Mouse (Mus musculus) erythroblast, embryonic 14.5 days (primary cell): ENCODE measurements around the gene Card19. TPM values are rescaled to one million over a fixed set of nuclear protein-coding genes. Genes with fewer than 3 reads are reported as not detected.

Experiments
- H3K27me3 ChIP-seq: 2 replicates; pipeline ENCODE4 v1.6.1; 2012; ENCODE audit warnings: inconsistent platforms; ENCODE audit not compliant: control insufficient read depth
- H3K36me3 ChIP-seq: 2 replicates; pipeline ENCODE4 v1.6.1; 2012; ENCODE audit warnings: mild to moderate bottlenecking, inconsistent platforms; ENCODE audit not compliant: control insufficient read depth
- H3K4me1 ChIP-seq: 2 replicates; pipeline ENCODE4 v1.6.1; 2012; ENCODE audit warnings: inconsistent platforms; ENCODE audit not compliant: control insufficient read depth
- H3K4me3 ChIP-seq: replicated peaks from 2 replicates; pipeline ENCODE3; 2012; ENCODE audit warnings: moderate library complexity, mild to moderate bottlenecking, inconsistent platforms
- H3K9me3 ChIP-seq: 2 replicates; pipeline ENCODE4 v1.6.1; 2012; ENCODE audit warnings: low read length, inconsistent platforms, mixed read lengths; ENCODE audit not compliant: control insufficient read depth
- GATA1 ChIP-seq: IDR thresholded peaks from 2 replicates; pipeline ENCODE4 v1.6.1; 2012; ENCODE audit warnings: low read length, inconsistent platforms, mixed read lengths
- TAL1 ChIP-seq: IDR thresholded peaks from 3 replicates; pipeline ENCODE4 v1.6.1; 2012; ENCODE audit warnings: low read length, inconsistent platforms, mixed read lengths
- polyA plus RNA-seq: library from polyadenylated mRNA; stranded (reverse); fragments of >175 nt; gene quantifications from 2 replicates; pipeline ENCODE4 v1.2.3, GENCODE M21; 2012

The Card19 gene
- polyA plus RNA-seq, 1 experiment, result 0.32 TPM

GRCm38 (mm10) chr13:49237617-49238016 is 21.8 kb upstream of the Card19 start:
- TF ChIP-seq TAL1, result no peak
- Histone ChIP-seq H3K4me3 (no peak overlapping the region), H3K36me3 (no peaks in the 10 kb centered on the region), H3K4me1 (peaks cover 6% of the 10 kb centered on the region), H3K27me3 (no peaks in the 10 kb centered on the region), H3K9me3 (no peaks in the 10 kb centered on the region)

DNA sequence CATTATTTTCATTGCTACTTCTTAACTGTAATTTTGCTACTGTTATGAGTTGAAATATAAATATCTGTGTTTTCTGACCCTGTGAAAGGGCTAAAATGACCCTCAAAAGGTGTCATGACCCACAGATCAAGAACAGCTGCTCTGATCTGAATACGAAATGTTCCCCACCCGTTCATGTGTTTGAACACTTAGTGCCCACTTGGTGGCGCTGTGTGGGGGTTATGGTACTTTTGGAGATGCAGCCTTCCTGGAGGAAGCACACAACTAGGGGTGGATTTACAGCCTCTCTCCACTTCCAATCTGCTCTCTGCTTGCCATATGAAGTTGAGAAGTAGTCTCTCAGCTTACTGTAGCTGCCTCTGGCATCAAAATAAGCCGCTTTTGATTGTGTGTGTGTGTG is 18.9 kb upstream of the Card19 start:
- no peak overlapping the region for H3K4me3 ChIP-seq
- H3K27me3 ChIP-seq, result no peaks in the 10 kb centered on the region
- H3K9me3 ChIP-seq, result no peaks in the 10 kb centered on the region
- TF ChIP-seq TAL1 (no peak), GATA1 (no peak)
- no peaks in the 10 kb centered on the region for H3K4me1 ChIP-seq
- no peaks in the 10 kb centered on the region for H3K36me3 ChIP-seq

- Histone ChIP-seq H3K4me1 (no peaks in the 10 kb centered on the region), H3K9me3 (no peaks in the 10 kb centered on the region), H3K36me3 (no peaks in the 10 kb centered on the region), H3K27me3 (no peaks in the 10 kb centered on the region), H3K4me3 (no peak overlapping the region)
- TF ChIP-seq GATA1, result no peak
- TF ChIP-seq TAL1, result no peak
Observed at GRCm38 (mm10) chr13:49233792-49234572, 18.1 kb upstream of the Card19 start.

DNA sequence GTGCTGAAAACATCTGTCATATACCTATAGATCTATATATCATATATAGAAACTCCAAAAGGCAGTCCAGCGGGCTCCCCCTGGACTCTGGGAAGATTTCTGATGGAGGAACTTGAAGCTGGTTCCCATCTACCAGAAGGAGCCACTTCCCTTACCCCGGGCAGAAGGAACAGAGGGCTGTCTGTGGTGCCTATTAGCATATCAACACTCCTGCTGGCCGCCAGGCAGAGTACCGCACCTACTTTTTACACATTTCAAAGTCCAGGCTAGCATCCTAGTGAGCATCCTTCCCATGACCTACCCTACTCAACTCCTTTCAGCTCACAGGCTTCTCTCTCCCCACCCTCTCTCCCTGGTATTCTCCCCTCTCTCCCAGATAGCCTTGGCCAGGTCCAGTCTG is 9.8 kb upstream of the Card19 start:
- Histone ChIP-seq H3K36me3 (no peaks in the 10 kb centered on the region), H3K4me1 (no peaks in the 10 kb centered on the region), H3K27me3 (peaks cover 4% of the 10 kb centered on the region; the same call in 1 of the 2 replicates), H3K4me3 (no peak overlapping the region), H3K9me3 (no peaks in the 10 kb centered on the region)
- TF ChIP-seq GATA1 (no peak), TAL1 (no peak)

- Histone ChIP-seq H3K9me3 (no peaks in the 10 kb centered on the region), H3K27me3 (peaks cover 4% of the 10 kb centered on the region; the same call in 1 of the 2 replicates), H3K4me3 (no peak overlapping the region), H3K4me1 (no peaks in the 10 kb centered on the region), H3K36me3 (no peaks in the 10 kb centered on the region)
- TF ChIP-seq GATA1, result no peak
- TF ChIP-seq TAL1, result no peak
Observed at GRCm38 (mm10) chr13:49225159-49225558, 9.3 kb upstream of the Card19 start.

- Histone ChIP-seq H3K4me3 (no peak overlapping the region), H3K9me3 (no peaks in the 10 kb centered on the region), H3K36me3 (no peaks in the 10 kb centered on the region), H3K27me3 (peaks cover 4% of the 10 kb centered on the region; the same call in 1 of the 2 replicates), H3K4me1 (no peaks in the 10 kb centered on the region)
- TF ChIP-seq GATA1 (no peak), TAL1 (no peak)
Observed at GRCm38 (mm10) chr13:49224729-49225128, 8.9 kb upstream of the Card19 start.

- H3K36me3 ChIP-seq, result no peaks in the 10 kb centered on the region
- no peaks in the 10 kb centered on the region for H3K9me3 ChIP-seq
- no peak overlapping the region for H3K4me3 ChIP-seq
- TF ChIP-seq TAL1 (no peak), GATA1 (no peak)
- H3K27me3 ChIP-seq, result peaks cover 4% of the 10 kb centered on the region; the same call in 1 of the 2 replicates
- H3K4me1 ChIP-seq, result no peaks in the 10 kb centered on the region
Observed at GRCm38 (mm10) chr13:49224314-49224713, 8.5 kb upstream of the Card19 start.

DNA sequence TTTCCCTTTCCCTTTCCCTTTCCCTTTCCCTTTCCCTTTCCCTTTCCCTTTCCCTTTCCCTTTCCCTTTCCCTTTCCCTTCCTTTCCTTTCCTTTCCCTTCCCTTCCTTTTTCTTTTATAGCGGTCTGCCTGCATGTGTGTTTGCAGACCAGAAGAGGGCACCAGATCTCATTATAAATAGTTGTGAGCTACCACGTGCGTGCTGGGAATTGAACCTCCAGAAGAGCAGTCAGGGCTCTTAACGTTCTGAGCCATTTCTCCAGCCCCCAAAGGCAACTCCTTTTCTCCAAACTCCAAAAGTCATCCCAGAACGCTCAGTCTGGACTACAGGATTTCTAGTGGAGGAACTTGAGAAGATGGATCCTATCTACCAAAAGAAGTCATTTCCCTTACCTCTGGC is 5.1 kb upstream of the Card19 start:
- Histone ChIP-seq H3K36me3 (no peaks in the 10 kb centered on the region), H3K9me3 (no peaks in the 10 kb centered on the region), H3K27me3 (peaks cover 9% of the 10 kb centered on the region), H3K4me1 (peaks cover 12% of the 10 kb centered on the region), H3K4me3 (no peak overlapping the region)
- TF ChIP-seq TAL1, result no peak
- TF ChIP-seq GATA1, result no peak

DNA sequence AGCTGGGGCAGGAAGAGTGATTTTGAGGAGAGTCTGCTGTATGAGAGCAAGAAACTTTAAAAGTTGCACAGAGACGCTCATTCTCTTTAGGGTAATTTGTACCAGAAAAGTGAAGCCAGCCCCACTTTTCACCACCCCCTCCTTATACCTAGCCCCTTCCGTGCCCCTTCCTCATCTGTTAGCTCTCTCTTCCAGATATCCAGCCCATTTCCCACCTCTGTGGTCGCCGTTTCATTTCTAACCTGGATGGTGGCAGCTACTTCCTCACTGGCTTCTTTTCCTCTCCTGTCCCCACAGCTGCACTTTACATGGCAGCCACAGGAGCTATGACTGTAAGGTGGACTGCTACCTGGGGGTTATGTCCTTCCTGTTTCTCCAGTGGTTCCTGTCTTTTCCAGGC is 3.5 kb upstream of the Card19 start:
- H3K4me3 ChIP-seq, result no peak overlapping the region
- H3K36me3 ChIP-seq, result no peaks in the 10 kb centered on the region
- H3K27me3 ChIP-seq, result peaks cover 21% of the 10 kb centered on the region
- peaks cover 20% of the 10 kb centered on the region for H3K4me1 ChIP-seq
- TF ChIP-seq TAL1, result no peak
- TF ChIP-seq GATA1, result no peak
- no peaks in the 10 kb centered on the region for H3K9me3 ChIP-seq

DNA sequence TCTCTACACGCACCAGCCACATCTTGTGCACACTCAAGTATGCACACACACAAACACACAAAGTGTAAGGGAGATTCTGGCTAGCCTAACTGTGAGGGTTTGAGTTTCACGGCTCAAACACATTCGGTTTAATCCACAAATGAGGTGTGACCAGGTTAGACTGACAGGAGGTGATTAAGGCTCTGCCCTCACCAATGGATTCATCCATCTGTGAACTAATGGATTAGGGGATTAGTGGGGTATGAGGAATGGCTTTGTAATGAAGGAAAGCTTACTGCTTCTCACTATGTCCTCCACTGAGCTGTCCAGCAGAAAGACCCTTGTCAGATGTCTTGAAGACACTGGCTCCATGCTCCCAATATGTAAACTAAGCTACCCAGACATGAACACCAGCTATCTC is 2.8 kb upstream of the Card19 start:
- no peak overlapping the region for H3K4me3 ChIP-seq
- TF ChIP-seq TAL1 (no peak), GATA1 (no peak)
- no peaks in the 10 kb centered on the region for H3K36me3 ChIP-seq
- peaks cover 20% of the 10 kb centered on the region for H3K4me1 ChIP-seq
- H3K27me3 ChIP-seq, result peaks cover 23% of the 10 kb centered on the region
- H3K9me3 ChIP-seq, result no peaks in the 10 kb centered on the region
